Mouse (Mus musculus): ENCODE data around the gene Nhlrc2.

GRCm38 (mm10) chr19:56562433-56563138 is 14.5 kb downstream of the Nhlrc2 start:
- TF ChIP-seq CTCF (IDR thresholded peaks at IDR 0.05; ENCODE audit: control insufficient read depth, insufficient read depth, insufficient read length) (no peak), MAX (IDR thresholded peaks at IDR 0.05) (no peak), USF1 (IDR thresholded peaks at IDR 0.05; ENCODE audit: low read depth) (no peak), FOSL1 (IDR thresholded peaks at IDR 0.05; ENCODE audit: insufficient read depth, low read length, poor library complexity, severe bottlenecking) (no peak), CEBPB (IDR thresholded peaks at IDR 0.05; ENCODE audit: low read depth) (no peak), MYOG (IDR thresholded peaks at IDR 0.05; ENCODE audit: control insufficient read depth, extremely low read depth, insufficient read length) (no peak), MYOD1 (IDR thresholded peaks at IDR 0.05; ENCODE audit: control insufficient read depth, insufficient read length, low read depth) (no peak)

All from C2C12 (cell line).